Mouse (Mus musculus) thymus, adult 2 months (tissue): ENCODE results near the gene Gabarap. TPM values are rescaled to one million over a fixed set of nuclear protein-coding genes. Genes with fewer than 3 reads are reported as not detected.

Experiments used
- DNase-seq: peaks from one replicate; pipeline ENCODE4 v3.0.0; 2021
- H3K27ac ChIP-seq: fragments of 200-500 bp; 2 replicates; pipeline ENCODE4 v1.5.1; 2012; ENCODE audit warnings: low read length, control low read depth; ENCODE audit not compliant: control insufficient read depth, insufficient read depth
- H3K27me3 ChIP-seq: fragments of 200-500 bp; 2 replicates; pipeline ENCODE4 v1.6.1; 2012; ENCODE audit warnings: mild to moderate bottlenecking, low read length, moderate library complexity, mixed read lengths; ENCODE audit not compliant: control insufficient read depth, insufficient read depth
- H3K36me3 ChIP-seq: fragments of 200-500 bp; 2 replicates; pipeline ENCODE4 v1.6.1; 2012; ENCODE audit warnings: mild to moderate bottlenecking, low read length, moderate library complexity; ENCODE audit not compliant: control insufficient read depth, insufficient read depth
- H3K4me1 ChIP-seq: fragments of 200-500 bp; replicated peaks from 2 replicates; pipeline ENCODE4 v1.6.1; 2012; ENCODE audit warnings: low read length; ENCODE audit not compliant: control insufficient read depth, insufficient read depth
- H3K4me3 ChIP-seq: fragments of 200-500 bp; 2 replicates; pipeline ENCODE4 v1.5.1; 2012; ENCODE audit warnings: mild to moderate bottlenecking, low read length, control low read depth, moderate library complexity; ENCODE audit not compliant: control insufficient read depth, insufficient read depth
- CTCF ChIP-seq: fragments of 200-500 bp; IDR thresholded peaks from 2 replicates; pipeline ENCODE4 v1.5.1; 2012; ENCODE audit warnings: mild to moderate bottlenecking, control low read depth, low read length, moderate library complexity, borderline replicate concordance; ENCODE audit not compliant: control insufficient read depth, poor library complexity, insufficient read depth; ENCODE audit errors: extremely low read depth
- POLR2A ChIP-seq: fragments of 200-500 bp; IDR thresholded peaks from 2 replicates; pipeline ENCODE4 v1.6.1; 2012; ENCODE audit warnings: mild to moderate bottlenecking, low read length, control low read depth, moderate library complexity; ENCODE audit not compliant: control insufficient read depth, poor library complexity, insufficient read depth; ENCODE audit errors: extremely low read depth
- WGBS: fragments of 180-500 bp; shearing (Covaris S2); methylation state at CpG from one replicate; pipeline ENCODE4 v1.1.7; 2018; 5-methylcytosine and 5-hydroxymethylcytosine counted together
- polyA plus RNA-seq: library from polyadenylated mRNA; depleted of rRNA; stranded (reverse); fragments of >200 nt; gene quantifications from 2 replicates; pipeline ENCODE4 v1.2.3, GENCODE M21; 2012

Gene Gabarap
- polyA plus RNA-seq, 1 experiment, result 395 TPM

DNA sequence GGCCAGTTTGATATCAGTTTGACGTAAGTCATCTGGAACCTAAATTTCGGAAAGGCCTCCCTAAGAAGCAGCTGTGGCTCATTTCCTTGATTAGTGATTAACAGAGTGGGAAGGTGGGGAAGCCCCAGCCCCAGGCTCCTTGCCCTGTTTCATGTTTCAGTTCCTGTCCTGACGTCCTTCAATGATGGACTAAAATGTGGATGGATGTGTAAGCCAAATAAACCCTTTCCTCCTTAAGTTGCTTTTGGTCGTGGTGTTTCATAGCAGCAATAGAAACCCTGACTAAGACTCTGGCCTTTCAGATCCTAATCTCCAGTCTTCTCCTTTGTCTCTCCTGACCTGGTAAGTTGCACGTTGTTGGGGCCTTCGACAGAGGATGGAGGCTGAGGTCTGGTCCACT lies 20.7 kb upstream of the Gabarap start:
- DNase-seq, result no peak
- 93% methylated on average over 6 of the region's 6 CpGs for whole genome bisulfite sequencing
- no peak overlapping the region for H3K27ac ChIP-seq

DNA sequence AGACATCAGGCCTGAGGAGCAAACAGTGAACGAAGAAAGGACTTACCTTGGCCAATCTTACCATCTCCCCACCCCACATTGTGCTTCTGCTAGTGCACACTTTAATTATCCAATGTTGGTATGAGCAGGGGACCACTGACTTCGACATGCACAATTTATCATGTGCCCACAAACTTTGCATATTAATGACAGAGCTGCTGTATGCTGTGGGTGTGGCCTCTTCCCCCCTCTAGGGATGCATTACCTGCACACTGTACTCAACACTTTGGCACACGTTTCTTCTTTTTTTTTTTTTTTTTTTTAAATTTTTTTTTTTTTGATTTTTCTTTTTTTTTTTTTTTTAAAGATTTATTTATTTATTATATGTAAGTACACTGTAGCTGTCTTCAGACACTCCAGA lies 20.2 kb upstream of the Gabarap start:
- DNase-seq, result no peak
- H3K27me3 ChIP-seq, result peaks cover 11% of the 10 kb centered on the region; the same call in 1 of the 2 replicates
- WGBS, result 78% methylated on average over 3 of the region's 3 CpGs
- no peak overlapping the region for H3K27ac ChIP-seq
- H3K36me3 ChIP-seq, result peaks cover 9% of the 10 kb centered on the region
- H3K4me1 ChIP-seq, result peaks cover 3% of the 10 kb centered on the region; the same call in 1 of the 2 replicates
- no peak overlapping the region for H3K4me3 ChIP-seq
- no peak for TF ChIP-seq CTCF
- TF ChIP-seq POLR2A, result no peak

More for the DNA sequence above, 20.7 kb upstream of the Gabarap start:
- H3K36me3 ChIP-seq, result peaks cover 9% of the 10 kb centered on the region
- H3K27me3 ChIP-seq, result peaks cover 14% of the 10 kb centered on the region; the same call in 1 of the 2 replicates
- H3K4me1 ChIP-seq, result peaks cover 6% of the 10 kb centered on the region; the same call in 1 of the 2 replicates
- H3K4me3 ChIP-seq, result no peak overlapping the region
- TF ChIP-seq POLR2A, result no peak
- TF ChIP-seq CTCF, result no peak

DNA sequence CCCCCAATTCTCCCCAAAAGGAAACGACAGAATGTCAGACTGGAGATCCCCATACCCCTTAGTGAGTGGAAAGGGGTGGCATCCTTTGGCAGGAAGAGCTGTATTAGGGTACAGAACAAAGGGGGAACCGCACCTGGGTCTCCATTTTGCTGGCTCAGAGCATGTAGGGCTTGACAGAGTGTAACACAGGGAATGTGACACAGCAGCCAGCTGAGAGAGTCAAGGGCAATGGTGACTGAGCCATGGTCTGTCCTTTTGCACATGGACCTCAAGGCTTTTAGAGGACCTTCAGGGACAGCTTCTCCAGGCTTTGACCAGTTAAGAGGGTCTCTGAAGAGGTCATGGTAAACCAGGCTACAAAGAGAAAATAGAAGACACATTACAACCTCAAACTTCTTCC lies 16.0 kb upstream of the Gabarap start:
- H3K36me3 ChIP-seq, result peaks cover 9% of the 10 kb centered on the region
- DNase-seq, result no peak
- no peaks in the 10 kb centered on the region for H3K27me3 ChIP-seq
- no peak overlapping the region for H3K4me3 ChIP-seq
- no peak for TF ChIP-seq POLR2A
- TF ChIP-seq CTCF, result no peak
- WGBS, result 100% methylated on average over 2 of the region's 2 CpGs
- no peak overlapping the region for H3K27ac ChIP-seq
- peaks cover 3% of the 10 kb centered on the region for H3K4me1 ChIP-seq

DNA sequence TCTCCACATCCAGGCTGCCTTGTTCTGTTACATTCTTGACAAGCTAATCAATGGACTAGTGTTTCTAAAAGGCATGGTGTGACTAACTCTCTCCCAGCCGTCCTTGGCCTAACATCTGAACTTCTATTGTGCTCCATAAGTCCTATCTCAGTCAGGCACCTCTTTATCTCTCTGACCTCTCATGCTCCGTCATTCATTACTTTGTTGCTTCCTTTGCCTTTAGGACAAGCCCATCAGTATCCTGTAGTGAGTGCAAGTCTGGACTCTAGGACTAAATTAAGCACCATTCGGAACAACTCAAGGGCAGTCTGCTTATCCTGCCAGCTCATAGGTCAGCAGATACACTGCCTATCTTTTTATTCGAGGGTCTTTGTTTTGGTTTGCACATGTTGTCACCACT lies 14.7 kb upstream of the Gabarap start:
- peaks cover 4% of the 10 kb centered on the region for H3K4me1 ChIP-seq
- 94% methylated on average over 4 of the region's 4 CpGs for WGBS
- H3K27me3 ChIP-seq, result no peaks in the 10 kb centered on the region

DNA sequence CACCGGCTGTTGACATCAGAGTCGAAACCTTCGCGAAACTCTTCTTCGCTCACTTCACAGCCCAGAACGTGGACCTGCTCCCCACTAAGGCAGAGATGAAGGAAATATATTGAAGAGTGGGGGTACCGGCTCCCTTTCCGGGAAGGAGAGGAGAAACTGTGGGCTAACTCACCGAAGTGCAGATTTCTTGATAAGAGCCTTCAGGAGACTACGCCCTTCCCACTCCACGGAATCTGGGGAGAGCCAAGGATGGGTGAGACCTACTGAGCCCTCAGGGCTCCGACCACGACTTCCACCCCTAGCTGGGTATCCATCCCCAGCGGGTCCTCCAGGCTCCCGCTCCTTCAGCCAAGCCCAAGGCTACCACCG lies 11.1 kb upstream of the Gabarap start:
- TF ChIP-seq CTCF, result no peak
- TF ChIP-seq POLR2A, result no peak
- H3K27me3 ChIP-seq, result no peaks in the 10 kb centered on the region
- DNase-seq, result no peak
- peaks cover 14% of the 10 kb centered on the region for H3K4me1 ChIP-seq
- WGBS, result 3% methylated on average over 16 of the region's 16 CpGs
- peak overlapping the region; percentile 59 for H3K4me3 ChIP-seq
- H3K27ac ChIP-seq, result peak overlapping the region; percentile 14; the same call in 1 of the 2 replicates
- H3K36me3 ChIP-seq, result peaks cover 8% of the 10 kb centered on the region

More for the DNA sequence above, 14.7 kb upstream of the Gabarap start:
- DNase-seq, result no peak
- no peak overlapping the region for H3K27ac ChIP-seq
- H3K4me3 ChIP-seq, result no peak overlapping the region
- TF ChIP-seq POLR2A (no peak), CTCF (no peak)
- H3K36me3 ChIP-seq, result peaks cover 9% of the 10 kb centered on the region

DNA sequence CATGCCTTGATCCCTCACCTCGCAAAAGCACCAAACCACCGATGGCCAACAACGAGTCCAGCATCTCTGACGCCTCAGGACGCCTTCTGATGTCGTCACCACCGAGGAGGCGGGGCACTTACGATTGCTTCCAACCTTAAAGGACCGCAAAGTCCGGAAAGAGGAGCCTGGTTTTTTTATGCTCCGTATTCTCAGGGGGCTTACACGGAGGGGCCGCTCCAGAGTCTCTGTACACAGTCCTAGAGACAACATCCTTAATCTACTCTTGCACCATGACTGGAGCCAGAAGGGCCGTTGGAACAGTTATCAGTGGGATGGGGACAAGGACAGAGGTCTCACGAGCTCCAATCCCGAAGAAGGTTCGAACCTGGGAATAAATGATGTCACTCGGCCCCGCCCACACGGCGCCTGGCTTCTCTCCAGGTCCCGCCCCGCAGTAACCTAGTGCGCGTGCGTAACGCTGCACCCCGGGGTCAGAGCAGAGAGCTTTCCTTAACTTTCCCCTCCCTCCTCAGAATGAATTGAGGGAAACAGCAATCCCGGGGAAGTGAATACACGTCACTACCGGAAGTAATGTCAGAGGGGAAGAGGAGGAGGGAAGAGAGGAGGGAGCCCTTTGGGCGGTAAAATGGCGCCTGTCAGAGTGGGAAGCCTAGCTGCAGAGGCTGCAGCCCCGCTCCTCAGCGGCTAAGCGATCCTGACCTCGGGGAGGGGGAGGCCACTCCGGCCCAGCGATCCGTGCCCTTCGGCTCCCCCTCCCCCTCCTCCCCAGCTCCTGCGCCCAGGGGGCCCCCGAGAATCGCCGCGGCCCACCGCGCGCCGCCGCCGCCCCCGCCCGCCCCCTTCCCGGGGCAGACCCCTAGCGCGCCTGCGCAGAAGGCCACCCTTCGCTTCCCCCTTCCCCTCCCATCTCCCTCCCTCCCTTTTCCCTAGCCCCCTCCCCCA lies 10.5 kb upstream of the Gabarap start:
- peak overlapping the region; percentile 68 for H3K27ac ChIP-seq
- TF ChIP-seq CTCF, result 0 out of 2 replicates have a peak, but pooled peaks have one; percentile 23
- TF ChIP-seq POLR2A, result peak; percentile 70; the same call in 1 of the 2 replicates
- H3K4me3 ChIP-seq, result peak overlapping the region; percentile 59
- H3K27me3 ChIP-seq, result no peaks in the 10 kb centered on the region
- 1% methylated on average over 53 of the region's 60 CpGs for WGBS
- peaks cover 14% of the 10 kb centered on the region for H3K36me3 ChIP-seq
- peak; percentile 89 for DNase-seq
- H3K4me1 ChIP-seq, result peaks cover 14% of the 10 kb centered on the region
